Mouse (Mus musculus): ENCODE measurements around the gene Nudt16l1.

DNA sequence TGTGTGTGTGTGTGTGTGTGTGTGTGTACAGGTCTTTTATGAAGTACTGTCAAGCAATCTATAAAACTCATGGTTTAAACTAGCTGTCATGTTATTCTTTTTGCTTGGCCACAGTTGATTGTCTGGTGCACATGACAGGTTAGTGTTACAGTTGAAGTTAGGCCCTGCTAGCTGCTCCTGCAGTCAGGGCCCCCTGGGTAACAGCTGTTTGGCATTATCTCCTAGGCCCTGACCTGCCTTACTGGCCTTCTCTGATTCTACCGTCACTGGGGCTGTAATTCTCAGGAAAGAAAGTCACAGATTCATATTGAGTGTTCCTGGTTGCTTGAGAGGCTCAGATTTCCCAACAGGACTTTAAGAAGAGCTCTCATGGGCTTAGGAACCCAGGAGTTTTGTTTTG lies 33.0 kb upstream of the Nudt16l1 start:
- TF ChIP-seq POLR2A (IDR thresholded peaks at IDR 0.05; ENCODE audit: borderline replicate concordance, control insufficient read depth, low read depth, low read length), result no peak
- no peak for TF ChIP-seq CTCF (IDR thresholded peaks at IDR 0.05; ENCODE audit: control insufficient read depth, insufficient read depth, low read length)

Measured in bone marrow, adult 2 months (tissue).